Mouse (Mus musculus) heart, postnatal 0 days (tissue): Measurements from ENCODE around the gene Adamtsl1. TPM values are rescaled to one million over a fixed set of nuclear protein-coding genes. Genes with fewer than 3 reads are reported as not detected.

ENCODE experiments used
- ATAC-seq: fragments of 200-750 bp; cut with Nextera tagmentation; 2 replicates; pipeline ENCODE4 v1.8.0; 2017; ENCODE audit warnings: low read depth, moderate number of reproducible peaks, moderate library complexity; ENCODE audit not compliant: insufficient read depth
- DNase-seq: peaks from one replicate; pipeline ENCODE4 v3.0.0-alpha.2; 2016; ENCODE audit warnings: low spot score
- H3K27ac ChIP-seq: fragments of 300-500 bp; sonication (generic); 2 replicates; pipeline ENCODE4 v1.5.1; 2014; ENCODE audit warnings: low read depth, mild to moderate bottlenecking
- H3K27me3 ChIP-seq: fragments of 300-500 bp; sonication (generic); 2 replicates; pipeline ENCODE4 v1.6.1; 2014; ENCODE audit warnings: low read length, mixed read lengths; ENCODE audit not compliant: control insufficient read depth, insufficient read depth
- H3K36me3 ChIP-seq: fragments of 300-500 bp; sonication (generic); replicated peaks from 2 replicates; pipeline ENCODE4 v1.6.1; 2014; ENCODE audit warnings: low read length, mixed read lengths; ENCODE audit not compliant: control insufficient read depth, insufficient read depth
- H3K4me1 ChIP-seq: fragments of 300-500 bp; sonication (generic); 2 replicates; pipeline ENCODE4 v1.6.1; 2014; ENCODE audit warnings: antibody characterized with exemption; ENCODE audit not compliant: control insufficient read depth, insufficient read depth
- H3K4me2 ChIP-seq: fragments of 300-500 bp; sonication (generic); 2 replicates; pipeline ENCODE4 v1.6.1; 2014; ENCODE audit warnings: low read depth, mild to moderate bottlenecking, low read length, moderate library complexity
- H3K4me3 ChIP-seq: fragments of 300-500 bp; sonication (generic); 2 replicates; pipeline ENCODE4 v1.5.1; 2014; ENCODE audit warnings: low read depth, low read length
- H3K9ac ChIP-seq: fragments of 300-500 bp; sonication (generic); replicated peaks from 2 replicates; pipeline ENCODE4 v1.6.1; 2014; ENCODE audit warnings: low read depth, low read length, mixed read lengths
- H3K9me3 ChIP-seq: fragments of 300-500 bp; sonication (generic); replicated peaks from 2 replicates; pipeline ENCODE4 v1.6.1; 2016; ENCODE audit warnings: low read length; ENCODE audit not compliant: control insufficient read depth
- CTCF ChIP-seq: IDR thresholded peaks from 2 replicates; pipeline ENCODE4 v1.5.1; 2016; ENCODE audit warnings: antibody characterized with exemption, control low read depth, low read depth
- EP300 ChIP-seq: IDR thresholded peaks from 2 replicates; pipeline ENCODE4 v1.6.1; 2016; ENCODE audit warnings: antibody characterized with exemption, low read depth
- WGBS: fragments of 180-500 bp; shearing (Covaris S2); extraction: QIAGEN DNeasy Blood & Tissue Kit; methylation state at CpG from one replicate; pipeline ENCODE4 v1.1.7; 2014; 5-methylcytosine and 5-hydroxymethylcytosine counted together
- polyA plus RNA-seq: library from polyadenylated mRNA; unstranded; fragments of >200 nt; fragmentation: Nextera tagmentation; extraction: Ambion mirVana; gene quantifications from 2 replicates; pipeline ENCODE4 v1.2.1, GENCODE M21; 2015
- total RNA-seq: library from RNA; depleted of rRNA; stranded (reverse); fragments of >200 nt; gene quantifications from 2 replicates; pipeline ENCODE4 v1.2.3, GENCODE M21; 2014; ENCODE audit warnings: low replicate concordance

The Adamtsl1 gene
- total and polyA plus RNA-seq, 2 experiments from 2014 or later: 3.9 to 6.0 TPM

GRCm38 (mm10) chr4:86337216-86337765 is 823.3 kb downstream of the Adamtsl1 start:
- Histone ChIP-seq H3K4me2 (no peak overlapping the region), H3K27me3 (no peaks in the 10 kb centered on the region), H3K4me1 (peaks cover 6% of the 10 kb centered on the region; the same call in 1 of the 2 replicates), H3K36me3 (no peaks in the 10 kb centered on the region), H3K9ac (no peak overlapping the region), H3K9me3 (no peaks in the 10 kb centered on the region), H3K27ac (no peak overlapping the region), H3K4me3 (no peak overlapping the region)
- no peak for TF ChIP-seq EP300
- TF ChIP-seq CTCF: no peak
- DNase-seq (no peak), ATAC-seq (no peak)
- 57% methylated on average over 6 of the region's 6 CpGs for WGBS

- 88% methylated on average over 4 of the region's 4 CpGs for WGBS
- Histone ChIP-seq H3K4me3 (no peak overlapping the region), H3K27me3 (no peaks in the 10 kb centered on the region), H3K9me3 (no peaks in the 10 kb centered on the region), H3K4me1 (no peaks in the 10 kb centered on the region), H3K36me3 (no peaks in the 10 kb centered on the region), H3K4me2 (no peak overlapping the region), H3K9ac (no peak overlapping the region), H3K27ac (no peak overlapping the region)
- TF ChIP-seq CTCF: no peak
- no peak for TF ChIP-seq EP300
- DNase-seq (no peak), ATAC-seq (no peak)
Measured at GRCm38 (mm10) chr4:86349341-86349740, 835.4 kb downstream of the Adamtsl1 start.

DNA sequence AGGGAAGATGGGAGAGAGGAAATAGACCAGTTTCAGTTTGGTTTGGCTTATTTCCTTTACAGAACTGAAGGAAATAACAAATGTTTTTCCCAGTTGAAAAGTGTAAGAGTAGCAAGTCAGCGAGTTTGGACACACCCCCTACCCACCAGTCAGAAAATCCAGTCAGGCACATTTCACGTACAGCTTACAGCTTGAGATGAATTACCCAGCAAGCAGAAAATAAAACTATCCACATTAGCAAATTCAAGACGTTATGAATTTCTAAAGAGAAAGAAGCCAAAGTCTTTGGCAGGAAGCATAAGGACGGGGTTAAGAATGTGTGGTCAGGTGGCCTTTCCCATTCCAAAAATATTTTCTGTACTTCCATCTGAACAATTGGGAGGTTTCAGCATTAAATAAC is 838.1 kb downstream of the Adamtsl1 start:
- no peak overlapping the region for H3K4me2 ChIP-seq
- H3K36me3 ChIP-seq: no peaks in the 10 kb centered on the region
- H3K4me1 ChIP-seq: no peaks in the 10 kb centered on the region
- no peaks in the 10 kb centered on the region for H3K9me3 ChIP-seq
- no peak for DNase-seq
- WGBS: 63% methylated on average over 4 of the region's 4 CpGs
- H3K27ac ChIP-seq: no peak overlapping the region
- ATAC-seq: no peak
- no peak overlapping the region for H3K4me3 ChIP-seq
- no peak for TF ChIP-seq CTCF
- H3K27me3 ChIP-seq: no peaks in the 10 kb centered on the region
- no peak overlapping the region for H3K9ac ChIP-seq

- H3K4me1 ChIP-seq: no peaks in the 10 kb centered on the region
- no peaks in the 10 kb centered on the region for H3K9me3 ChIP-seq
- no peak overlapping the region for H3K27ac ChIP-seq
Measured at GRCm38 (mm10) chr4:86353550-86353949, 839.6 kb downstream of the Adamtsl1 start.

DNA sequence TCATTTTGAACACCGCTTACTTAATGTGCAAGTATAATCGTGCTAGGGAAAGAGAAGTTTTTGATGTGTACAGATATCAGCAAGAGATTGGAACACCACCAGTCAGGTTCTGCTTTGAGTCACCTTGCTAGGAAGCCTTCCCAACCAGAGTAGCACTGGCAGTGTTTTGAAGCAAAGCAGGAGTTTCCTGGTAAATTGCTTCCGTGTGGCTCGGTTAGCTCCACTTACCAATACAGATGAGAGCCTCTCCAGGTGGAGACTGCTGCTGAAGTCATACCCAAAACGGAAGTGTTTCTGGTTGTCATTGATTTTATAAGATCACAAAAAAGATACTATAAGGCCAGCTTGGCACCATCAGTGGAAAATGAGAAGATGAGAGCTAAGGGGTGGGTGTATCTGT is 845.4 kb downstream of the Adamtsl1 start:
- H3K4me3 ChIP-seq: no peak overlapping the region
- H3K9me3 ChIP-seq: no peaks in the 10 kb centered on the region
- ATAC-seq (no peak), DNase-seq (no peak)
- no peak for TF ChIP-seq EP300
- no peak overlapping the region for H3K4me2 ChIP-seq
- peaks cover 11% of the 10 kb centered on the region; the same call in 1 of the 2 replicates for H3K4me1 ChIP-seq
- WGBS: 83% methylated on average over 5 of the region's 5 CpGs
- no peaks in the 10 kb centered on the region for H3K36me3 ChIP-seq
- H3K27me3 ChIP-seq: no peaks in the 10 kb centered on the region
- H3K27ac ChIP-seq: no peak overlapping the region
- H3K9ac ChIP-seq: no peak overlapping the region

More at GRCm38 (mm10) chr4:86353550-86353949, 839.6 kb downstream of the Adamtsl1 start:
- no peaks in the 10 kb centered on the region for H3K36me3 ChIP-seq
- DNase-seq: no peak
- H3K27me3 ChIP-seq: no peaks in the 10 kb centered on the region
- no peak for ATAC-seq
- 88% methylated on average over 4 of the region's 4 CpGs for WGBS
- H3K9ac ChIP-seq: no peak overlapping the region
- H3K4me3 ChIP-seq: no peak overlapping the region
- no peak overlapping the region for H3K4me2 ChIP-seq
- TF ChIP-seq EP300 (no peak), CTCF (no peak)

DNA sequence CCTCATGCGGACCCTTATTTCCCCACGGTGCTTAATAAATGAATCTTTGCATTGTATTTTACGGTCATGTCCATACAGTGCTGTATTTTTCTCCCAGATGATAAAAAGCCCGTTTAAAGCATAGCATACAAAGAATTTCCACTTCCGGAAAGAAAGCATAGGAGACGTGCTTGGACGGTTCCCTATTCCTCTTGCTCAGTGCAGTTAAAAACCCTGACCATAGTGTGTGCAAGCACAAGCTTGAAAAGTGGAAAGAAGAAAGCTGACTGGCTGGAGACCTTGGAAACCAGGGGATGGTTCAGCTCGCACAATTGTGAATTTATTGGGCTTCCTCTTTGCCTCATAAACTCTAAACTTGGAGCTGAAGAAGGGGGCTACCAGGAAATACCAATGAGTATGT is 855.1 kb downstream of the Adamtsl1 start:
- H3K27me3 ChIP-seq: no peaks in the 10 kb centered on the region
- TF ChIP-seq EP300: no peak
- TF ChIP-seq CTCF: no peak
- DNase-seq (no peak), ATAC-seq (no peak)
- H3K9me3 ChIP-seq: no peaks in the 10 kb centered on the region
- no peaks in the 10 kb centered on the region for H3K36me3 ChIP-seq
- no peak overlapping the region for H3K9ac ChIP-seq
- no peak overlapping the region for H3K27ac ChIP-seq
- WGBS: 81% methylated on average over 8 of the region's 8 CpGs
- H3K4me1 ChIP-seq: no peaks in the 10 kb centered on the region
- no peak overlapping the region for H3K4me3 ChIP-seq
- H3K4me2 ChIP-seq: no peak overlapping the region
